Mouse (Mus musculus) urinary bladder, postnatal 10 days (tissue): ENCODE measurements around the gene Herpud1.

Source experiments
- DNase-seq: peaks from one replicate; pipeline ENCODE4 v3.0.0; 2022; ENCODE audit warnings: low spot score

The Herpud1 gene

GRCm38 (mm10) chr8:94386214-94387026 lies at the start of gene Herpud1:
Gene Herpud1 (plus strand): TSS chr8:94386438.
- DNase-seq, result peak; percentile 95

DNA sequence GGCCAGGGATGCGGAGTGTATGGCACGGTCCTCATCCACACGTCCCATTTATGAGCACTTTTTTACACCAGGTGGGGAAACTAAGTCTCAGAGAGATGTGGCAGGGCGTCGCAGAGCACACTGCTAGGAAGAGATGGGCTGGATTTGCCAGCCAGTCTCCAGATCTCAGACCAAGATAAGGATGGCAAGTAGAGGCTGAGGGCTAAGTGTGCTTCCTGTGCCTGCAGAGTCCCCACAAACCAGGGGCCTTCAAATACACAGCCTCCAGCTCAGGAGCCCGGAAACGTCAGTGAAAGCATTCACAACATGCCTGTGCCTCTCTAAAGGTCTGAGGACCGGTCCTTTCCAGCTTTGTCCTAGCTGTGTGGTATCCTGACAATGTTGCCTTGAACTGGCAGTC lies 48.7 kb upstream of the Herpud1 start:
- DNase-seq, result no peak

- no peak for DNase-seq
Measured at GRCm38 (mm10) chr8:94340796-94341195, 45.4 kb upstream of the Herpud1 start.

- DNase-seq, result no peak
Measured at GRCm38 (mm10) chr8:94342691-94343090, 43.5 kb upstream of the Herpud1 start.

- DNase-seq, result no peak
Measured at GRCm38 (mm10) chr8:94343290-94343689, 42.9 kb upstream of the Herpud1 start.

DNA sequence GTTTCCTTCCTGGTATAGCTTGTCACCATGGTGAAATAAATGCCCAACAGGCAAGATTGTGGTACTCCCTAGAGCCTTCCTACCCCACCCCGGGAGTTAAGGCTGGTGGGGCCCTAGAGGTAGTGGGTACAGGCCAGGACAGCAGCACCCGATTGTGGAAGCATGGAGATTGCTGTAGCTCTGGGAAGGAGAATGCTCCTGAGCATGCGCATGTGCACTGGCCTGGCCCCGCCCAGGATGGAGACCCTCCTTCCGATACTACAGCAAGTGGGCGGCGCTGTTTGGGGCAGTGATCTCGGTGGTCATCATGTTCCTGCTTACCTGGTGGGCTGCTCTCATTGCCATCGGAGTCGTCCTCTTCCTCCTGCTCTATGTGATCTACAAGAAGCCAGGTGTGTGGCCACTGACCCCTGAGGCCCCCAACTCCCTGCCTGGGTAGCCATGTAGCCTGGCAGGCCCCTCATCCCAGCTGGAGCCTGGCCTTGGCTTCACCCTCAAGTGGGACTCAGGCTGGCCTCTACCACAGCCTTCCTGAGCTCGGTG lies 42.4 kb upstream of the Herpud1 start:
- DNase-seq, result no peak

DNA sequence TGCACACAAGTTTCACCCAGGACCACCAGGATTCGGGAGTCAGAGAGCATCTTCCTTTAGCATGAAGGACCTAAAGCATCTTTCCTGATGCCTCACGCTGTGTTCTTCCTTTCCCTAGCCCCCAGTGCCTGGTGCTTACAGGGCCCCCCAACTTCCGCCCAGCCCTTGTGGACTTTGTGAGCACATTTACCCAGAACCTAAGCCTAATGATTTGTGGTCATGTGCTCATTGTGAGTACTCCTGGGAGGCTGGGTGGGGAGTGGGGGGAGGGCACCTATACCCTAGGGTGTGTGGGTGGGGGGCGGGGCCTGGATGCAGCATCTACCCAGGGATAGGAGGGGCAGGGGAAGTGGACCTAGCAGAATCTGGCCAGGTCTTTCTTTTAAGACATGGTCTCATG lies 40.6 kb upstream of the Herpud1 start:
- no peak for DNase-seq

GRCm38 (mm10) chr8:94346264-94346663 lies 40.0 kb upstream of the Herpud1 start:
- DNase-seq, result no peak

- no peak for DNase-seq
Measured at GRCm38 (mm10) chr8:94348425-94348824, 37.8 kb upstream of the Herpud1 start.

GRCm38 (mm10) chr8:94354069-94354531 lies 32.1 kb upstream of the Herpud1 start:
- DNase-seq, result no peak

GRCm38 (mm10) chr8:94354571-94354970 lies 31.7 kb upstream of the Herpud1 start:
- DNase-seq, result no peak

DNA sequence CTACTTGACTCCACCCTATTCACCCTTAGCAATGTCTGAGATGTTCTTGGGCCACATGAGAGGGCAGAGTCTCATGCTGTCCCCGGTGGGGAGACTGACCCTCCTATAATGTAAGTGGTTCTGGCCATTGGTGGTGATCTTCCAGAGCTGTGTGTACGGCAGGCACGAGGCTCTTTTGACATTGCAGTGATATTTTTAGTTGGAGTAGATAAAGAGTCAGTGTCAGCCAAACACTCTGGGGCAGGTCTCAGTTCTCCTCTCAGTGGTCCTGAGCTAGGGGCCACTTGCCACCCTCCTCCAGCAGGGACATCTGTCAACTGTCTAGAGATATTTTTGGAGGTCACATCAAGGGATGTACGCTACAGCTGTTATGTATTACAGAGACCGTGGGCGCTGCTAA lies 29.0 kb upstream of the Herpud1 start:
- no peak for DNase-seq

DNA sequence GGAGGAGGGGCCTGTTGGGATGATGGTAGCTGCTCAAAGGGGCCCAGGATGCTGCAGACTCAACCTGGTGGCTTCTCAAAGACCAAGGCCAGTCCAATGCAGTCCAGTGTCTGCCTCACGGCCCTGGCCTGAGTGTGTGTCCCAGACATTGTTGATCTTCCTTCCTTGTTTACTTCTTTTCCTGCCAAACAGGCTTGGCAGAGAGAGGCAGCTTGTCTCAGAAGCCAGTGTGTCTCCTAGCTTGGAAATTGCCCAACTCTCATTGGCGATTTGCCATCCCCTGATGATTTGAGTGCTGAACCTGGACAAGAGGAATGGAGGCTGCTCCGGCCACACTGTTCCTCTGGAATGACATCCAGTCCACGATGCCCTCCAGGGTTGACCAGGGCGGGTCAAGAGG lies 27.7 kb upstream of the Herpud1 start:
- no peak for DNase-seq

- DNase-seq, result no peak
Measured at GRCm38 (mm10) chr8:94361774-94362431, 24.3 kb upstream of the Herpud1 start.

DNA sequence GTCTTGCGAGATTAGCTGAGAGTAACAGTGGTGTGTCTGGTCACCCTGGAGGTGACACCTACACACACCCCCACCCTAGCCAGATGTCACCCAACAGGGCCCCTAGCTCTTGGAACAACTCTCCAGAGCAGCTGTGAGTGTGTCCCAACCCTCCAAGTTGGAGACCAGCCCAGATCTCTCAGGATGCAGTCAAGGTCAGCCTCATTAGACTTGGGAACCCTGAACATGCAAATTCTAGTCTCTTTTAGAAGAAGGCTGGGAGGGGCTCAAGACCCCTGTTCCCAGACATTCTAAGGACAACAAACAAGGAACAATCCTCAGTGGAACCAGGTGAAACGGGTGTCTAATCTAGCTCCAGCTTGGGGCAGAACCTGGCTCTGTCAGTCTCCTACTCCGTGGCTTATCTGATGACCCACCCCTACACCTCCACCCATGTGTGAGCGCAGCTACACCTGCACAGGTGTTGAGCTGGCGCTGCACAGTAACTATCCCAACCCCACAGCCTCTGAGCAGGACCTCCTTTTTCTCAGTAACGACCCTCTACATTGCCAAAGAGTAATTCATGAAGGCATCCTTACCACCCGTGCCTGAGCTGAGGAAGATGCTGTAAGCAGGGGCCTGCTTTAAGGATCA lies 23.5 kb upstream of the Herpud1 start:
- DNase-seq, result no peak

- DNase-seq, result no peak
Measured at GRCm38 (mm10) chr8:94363288-94363688, 22.9 kb upstream of the Herpud1 start.

GRCm38 (mm10) chr8:94363906-94364305 lies 22.3 kb upstream of the Herpud1 start:
- no peak for DNase-seq

DNA sequence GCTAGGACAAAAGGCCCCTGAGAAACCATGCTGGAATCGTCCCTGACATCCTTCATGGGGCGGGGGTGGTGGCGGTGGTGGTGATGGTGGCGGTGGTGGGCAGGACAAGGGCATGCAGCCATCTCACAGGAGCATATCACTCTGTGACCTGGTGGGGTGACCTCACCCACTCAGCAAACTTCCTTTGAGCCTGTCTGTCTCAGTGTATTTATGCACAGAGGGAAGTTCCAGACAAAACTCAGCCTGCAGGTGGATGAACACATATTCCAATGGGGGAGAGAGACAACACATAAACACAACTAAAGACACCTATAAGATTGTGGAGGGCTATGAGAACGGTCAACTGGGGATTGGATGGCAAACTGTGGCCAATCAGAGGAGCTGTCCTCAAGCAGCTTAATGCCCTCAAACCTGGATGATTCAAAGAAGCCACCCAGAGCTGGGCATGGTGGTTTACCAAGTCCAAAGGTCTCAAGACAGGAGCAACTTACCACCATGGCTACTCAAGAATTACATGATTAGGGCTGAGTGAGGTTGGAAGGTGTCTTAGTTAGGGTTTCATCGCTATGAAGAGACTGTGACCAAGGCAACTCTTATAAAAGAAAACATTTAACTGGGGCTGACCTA lies 21.4 kb upstream of the Herpud1 start:
- no peak for DNase-seq

- DNase-seq, result no peak
Measured at GRCm38 (mm10) chr8:94365410-94365981, 20.7 kb upstream of the Herpud1 start.

GRCm38 (mm10) chr8:94370839-94371238 lies 15.4 kb upstream of the Herpud1 start:
- DNase-seq, result no peak

DNA sequence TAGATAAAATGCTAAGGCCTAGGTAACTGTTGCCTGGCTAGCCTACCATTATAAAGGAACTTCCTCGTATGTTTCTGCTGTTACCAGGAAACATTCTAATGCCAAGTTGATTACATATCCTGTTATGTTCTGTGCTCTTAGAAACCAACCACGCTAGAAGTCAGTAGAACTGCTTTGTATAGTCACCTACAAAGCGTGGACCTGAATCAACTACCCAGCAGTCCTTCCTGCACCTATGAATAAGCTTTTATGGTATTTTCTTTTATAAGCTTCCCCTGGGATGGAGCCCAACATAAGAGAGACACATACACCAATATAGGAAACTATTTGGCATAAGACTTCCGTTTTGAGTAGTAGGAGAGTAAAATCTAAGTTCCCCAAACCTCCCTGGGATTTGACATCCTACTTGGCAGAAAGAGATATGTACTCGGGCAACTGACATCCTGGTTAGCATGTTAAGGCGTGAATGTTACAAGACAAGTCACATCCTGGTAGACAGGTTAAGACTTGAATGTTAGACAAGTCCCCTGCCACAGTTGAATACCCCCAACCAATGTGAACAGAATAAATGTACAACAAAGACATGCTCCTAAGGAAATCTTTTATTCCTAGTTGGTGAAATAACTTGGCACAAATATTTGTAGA lies 13.2 kb upstream of the Herpud1 start:
- no peak for DNase-seq
